Mouse (Mus musculus): ENCODE data around the gene Anp32a.

Anp32a gene

GRCm38 (mm10) chr9:62347201-62347600 lies 6.1 kb downstream of the Anp32a start:
- no peak for DNase-seq

GRCm38 (mm10) chr9:62348050-62348449 lies 7.0 kb downstream of the Anp32a start:
- DNase-seq: no peak

- DNase-seq: no peak
Observed at GRCm38 (mm10) chr9:62348467-62348985, 7.4 kb downstream of the Anp32a start.

GRCm38 (mm10) chr9:62349250-62349649 lies 8.2 kb downstream of the Anp32a start:
- peak in 1 of 2 experiments; percentile 15 for DNase-seq

- DNase-seq: no peak
Observed at GRCm38 (mm10) chr9:62350721-62351120, 9.6 kb downstream of the Anp32a start.

- DNase-seq: no peak
Observed at GRCm38 (mm10) chr9:62351200-62351599, 10.1 kb downstream of the Anp32a start.

GRCm38 (mm10) chr9:62353784-62354183 lies 12.7 kb downstream of the Anp32a start:
- no peak for DNase-seq

- peak in 1 of 2 experiments; percentile 58 for DNase-seq
Observed at GRCm38 (mm10) chr9:62354838-62355719, 14.0 kb downstream of the Anp32a start.

GRCm38 (mm10) chr9:62355763-62356162 lies 14.7 kb downstream of the Anp32a start:
- DNase-seq: no peak

- peak in 1 of 2 experiments; percentile 19 for DNase-seq
Observed at GRCm38 (mm10) chr9:62357593-62357992, 16.5 kb downstream of the Anp32a start.

GRCm38 (mm10) chr9:62358851-62359250 lies 17.8 kb downstream of the Anp32a start:
- DNase-seq: no peak

GRCm38 (mm10) chr9:62360889-62361288 lies 19.8 kb downstream of the Anp32a start:
- no peak for DNase-seq

- DNase-seq: no peak
Observed at GRCm38 (mm10) chr9:62362835-62363385, 21.8 kb downstream of the Anp32a start.

GRCm38 (mm10) chr9:62363619-62364018 lies 22.5 kb downstream of the Anp32a start:
- DNase-seq: peak; percentile 91 to 95

- no peak for DNase-seq
Observed at GRCm38 (mm10) chr9:62364216-62364615, 23.1 kb downstream of the Anp32a start.

- no peak for DNase-seq
Observed at GRCm38 (mm10) chr9:62364831-62365230, 23.7 kb downstream of the Anp32a start.

- no peak for DNase-seq
Observed at GRCm38 (mm10) chr9:62365326-62366080, 24.4 kb downstream of the Anp32a start.

GRCm38 (mm10) chr9:62366478-62367458 lies 25.7 kb downstream of the Anp32a start:
- no peak for DNase-seq

GRCm38 (mm10) chr9:62367510-62368071 lies 26.5 kb downstream of the Anp32a start:
- DNase-seq: peak; percentile 50 to 65

GRCm38 (mm10) chr9:62368256-62368905 lies 27.3 kb downstream of the Anp32a start:
- DNase-seq: peak; percentile 35 to 49

- DNase-seq: no peak
Observed at GRCm38 (mm10) chr9:62369172-62369571, 28.1 kb downstream of the Anp32a start.

Measured in lung, postnatal 4 days (tissue).